Mouse (Mus musculus) hindbrain, embryonic 14.5 days (tissue): ENCODE measurements around the gene Rnaseh2c. TPM values are rescaled to one million over a fixed set of nuclear protein-coding genes. Genes with fewer than 3 reads are reported as not detected.

ENCODE experiments used
- ATAC-seq: fragments of 200-750 bp; cut with Nextera tagmentation; 2 replicates; pipeline ENCODE4 v1.8.0; 2017; ENCODE audit warnings: moderate number of reproducible peaks, mild to moderate bottlenecking, moderate TSS enrichment, moderate library complexity; ENCODE audit not compliant: low FRiP score
- DNase-seq: peaks from one replicate; pipeline ENCODE4 v3.0.0-alpha.2; 2015; ENCODE audit warnings: low spot score
- H3K27ac ChIP-seq: fragments of 300-500 bp; sonication (generic); 2 replicates; pipeline ENCODE4 v1.5.1; 2014; ENCODE audit warnings: mild to moderate bottlenecking, moderate library complexity
- H3K27me3 ChIP-seq: fragments of 300-500 bp; sonication (generic); 2 replicates; pipeline ENCODE4 v1.6.1; 2014; ENCODE audit warnings: mild to moderate bottlenecking, low read length, mixed read lengths; ENCODE audit not compliant: control insufficient read depth, insufficient read depth
- H3K36me3 ChIP-seq: fragments of 300-500 bp; sonication (generic); replicated peaks from 2 replicates; pipeline ENCODE4 v1.6.1; 2014; ENCODE audit not compliant: control insufficient read depth, insufficient read depth
- H3K4me1 ChIP-seq: fragments of 300-500 bp; sonication (generic); replicated peaks from 2 replicates; pipeline ENCODE4 v1.6.1; 2014; ENCODE audit warnings: antibody characterized with exemption, low read length, mixed read lengths; ENCODE audit not compliant: control insufficient read depth, insufficient read depth
- H3K4me2 ChIP-seq: fragments of 300-500 bp; sonication (generic); replicated peaks from 2 replicates; pipeline ENCODE4 v1.6.1; 2014; ENCODE audit warnings: mild to moderate bottlenecking, moderate library complexity
- H3K4me3 ChIP-seq: fragments of 300-500 bp; sonication (generic); replicated peaks from 2 replicates; pipeline ENCODE4 v1.5.1; 2014; ENCODE audit warnings: mild to moderate bottlenecking, low read length
- H3K9ac ChIP-seq: fragments of 300-500 bp; sonication (generic); 2 replicates; pipeline ENCODE4 v1.6.1; 2014
- H3K9me3 ChIP-seq: fragments of 300-500 bp; sonication (generic); 2 replicates; pipeline ENCODE4 v1.6.1; 2016; ENCODE audit warnings: low read length; ENCODE audit not compliant: control insufficient read depth
- WGBS: fragments of 180-500 bp; shearing (Covaris S2); extraction: QIAGEN DNeasy Blood & Tissue Kit; methylation state at CpG from one replicate; pipeline ENCODE4 v1.1.7; 2014; 5-methylcytosine and 5-hydroxymethylcytosine counted together
- polyA plus RNA-seq: library from polyadenylated mRNA; unstranded; fragments of >200 nt; fragmentation: Nextera tagmentation; extraction: Ambion mirVana; gene quantifications from 2 replicates; pipeline ENCODE4 v1.2.1, GENCODE M21; 2014

Rnaseh2c gene
- polyA plus RNA-seq, 1 experiment from 2014 or later, result 55.1 TPM

DNA sequence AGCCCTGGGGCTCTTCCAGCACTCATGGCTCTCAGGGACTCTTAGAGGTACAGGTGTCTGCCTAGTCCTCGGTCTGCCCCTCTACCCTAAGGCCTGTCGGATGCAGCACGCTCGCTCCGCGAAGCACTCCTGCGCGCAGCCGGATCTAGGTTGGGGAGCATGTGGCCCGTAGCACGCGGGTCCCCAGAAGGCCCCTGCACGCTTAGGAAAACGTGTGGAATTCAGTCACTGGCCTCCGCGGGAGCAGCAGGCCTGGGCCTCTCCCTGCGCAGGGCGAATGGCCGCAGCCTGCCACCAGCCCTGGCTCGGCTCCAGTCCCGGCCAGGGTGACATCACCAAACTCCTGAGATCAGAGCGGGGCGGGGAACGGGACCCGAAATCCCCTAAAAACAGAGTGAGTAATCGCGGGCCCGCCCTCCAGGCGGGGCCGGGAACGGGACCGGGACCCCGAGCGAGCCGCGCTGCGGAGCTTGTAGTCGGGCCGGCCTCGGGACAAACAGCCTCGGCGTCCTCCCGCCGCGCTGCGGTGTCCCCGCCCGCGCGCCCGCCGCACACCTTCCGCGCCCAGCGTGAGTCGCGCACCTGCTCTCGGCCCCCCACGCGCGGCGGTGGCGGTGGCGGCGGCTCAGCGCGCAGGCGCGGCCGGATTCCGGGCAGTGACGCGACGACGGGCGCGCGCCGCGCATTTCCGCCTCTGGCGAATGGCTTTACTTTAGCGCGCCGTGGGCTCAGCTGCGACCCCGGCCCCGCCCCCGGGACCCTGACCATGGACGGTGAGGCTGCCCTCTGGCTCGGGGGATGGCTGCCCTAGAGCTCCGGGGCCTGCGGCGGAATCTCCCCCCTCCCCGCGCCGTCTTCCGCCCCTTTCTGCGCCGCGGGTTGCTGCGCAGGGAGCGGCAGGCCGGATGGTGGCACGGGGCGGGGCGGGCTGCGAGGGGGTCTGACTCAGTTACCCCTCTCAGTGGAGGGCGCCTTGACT is 35.7 kb downstream of the Rnaseh2c start, which contains the start of gene Rela:
Gene Rela (plus strand): TSS at position 415 of the 979 bp plus-strand sequence.
- Histone ChIP-seq H3K4me2 (peak within 1 kb of the TSS; percentile 95), H3K27me3 (no peaks in the 10 kb centered on the region), H3K27ac (peak within 1 kb of the TSS; percentile 90), H3K4me3 (peak within 1 kb of the TSS; percentile 92), H3K36me3 (peaks cover 37% of the 10 kb centered on the region), H3K9me3 (no peaks in the 10 kb centered on the region), H3K4me1 (peaks cover 17% of the 10 kb centered on the region), H3K9ac (peak within 1 kb of the TSS; percentile 86)
- ATAC-seq (peak; percentile 85), DNase-seq (peak; percentile 89)
- under 1% methylated on average over 105 of the region's 109 CpGs for WGBS

GRCm38 (mm10) chr19:5638416-5639005 is 36.8 kb downstream of the Rnaseh2c start:
- Histone ChIP-seq H3K4me1 (peaks cover 17% of the 10 kb centered on the region), H3K27me3 (no peaks in the 10 kb centered on the region), H3K27ac (peak overlapping the region; percentile 90; the same call in 1 of the 2 replicates), H3K9ac (peak overlapping the region; percentile 86), H3K4me3 (peak overlapping the region; percentile 92), H3K9me3 (no peaks in the 10 kb centered on the region), H3K4me2 (peak overlapping the region; percentile 95), H3K36me3 (peaks cover 48% of the 10 kb centered on the region)
- DNase-seq, result no peak
- no peak for ATAC-seq
- 91% methylated on average over 18 of the region's 18 CpGs for WGBS

DNA sequence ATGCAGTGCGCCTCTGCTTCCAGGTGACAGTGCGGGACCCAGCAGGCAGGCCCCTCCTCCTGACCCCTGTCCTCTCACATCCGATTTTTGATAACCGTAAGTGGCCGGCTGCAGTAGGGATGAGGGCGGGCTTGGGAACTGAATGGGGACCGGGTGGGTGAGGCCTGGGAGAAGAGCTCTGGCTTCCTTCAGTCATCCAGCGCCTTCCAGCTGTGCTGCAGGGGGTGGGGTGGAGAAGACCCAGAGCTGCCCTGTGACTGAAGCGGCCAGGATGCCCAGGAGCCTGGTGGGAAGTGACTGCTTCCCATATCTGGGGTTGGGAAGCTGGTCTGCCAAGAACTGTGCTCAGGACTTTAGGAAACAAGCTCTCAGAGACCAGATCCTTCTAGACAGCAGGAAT is 38.7 kb downstream of the Rnaseh2c start:
- DNase-seq (no peak), ATAC-seq (no peak)
- Histone ChIP-seq H3K27me3 (no peaks in the 10 kb centered on the region), H3K27ac (no peak overlapping the region), H3K4me1 (peaks cover 17% of the 10 kb centered on the region), H3K36me3 (peaks cover 67% of the 10 kb centered on the region), H3K4me3 (no peak overlapping the region), H3K4me2 (no peak overlapping the region), H3K9ac (no peak overlapping the region), H3K9me3 (no peaks in the 10 kb centered on the region)
- 70% methylated on average over 9 of the region's 9 CpGs for WGBS

GRCm38 (mm10) chr19:5641021-5641420 is 39.3 kb downstream of the Rnaseh2c start:
- Histone ChIP-seq H3K4me2 (no peak overlapping the region), H3K4me3 (no peak overlapping the region), H3K9ac (no peak overlapping the region), H3K4me1 (peaks cover 17% of the 10 kb centered on the region), H3K9me3 (no peaks in the 10 kb centered on the region), H3K36me3 (peaks cover 73% of the 10 kb centered on the region), H3K27me3 (no peaks in the 10 kb centered on the region), H3K27ac (no peak overlapping the region)
- 93% methylated on average over 17 of the region's 17 CpGs for WGBS
- ATAC-seq (no peak), DNase-seq (no peak)

DNA sequence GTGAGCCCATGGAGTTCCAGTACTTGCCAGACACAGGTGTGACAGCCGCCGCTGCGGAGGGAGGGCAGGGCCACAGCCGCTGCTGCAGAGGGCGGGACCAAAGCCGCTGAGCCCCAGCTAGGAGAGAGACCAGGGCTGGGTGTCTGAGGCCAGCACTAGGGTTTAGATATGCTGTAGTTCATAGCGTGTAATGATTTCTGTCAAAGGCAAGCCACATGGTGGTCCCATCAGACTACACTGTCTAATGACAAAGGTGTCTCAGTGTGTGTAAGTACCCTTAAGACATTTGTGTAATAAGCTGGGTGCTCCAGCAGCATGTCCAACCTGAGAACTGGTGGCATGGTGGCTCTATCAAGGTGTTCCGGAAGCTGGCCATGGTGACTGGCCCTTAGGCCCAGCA is 40.0 kb downstream of the Rnaseh2c start:
- DNase-seq, result no peak

DNA sequence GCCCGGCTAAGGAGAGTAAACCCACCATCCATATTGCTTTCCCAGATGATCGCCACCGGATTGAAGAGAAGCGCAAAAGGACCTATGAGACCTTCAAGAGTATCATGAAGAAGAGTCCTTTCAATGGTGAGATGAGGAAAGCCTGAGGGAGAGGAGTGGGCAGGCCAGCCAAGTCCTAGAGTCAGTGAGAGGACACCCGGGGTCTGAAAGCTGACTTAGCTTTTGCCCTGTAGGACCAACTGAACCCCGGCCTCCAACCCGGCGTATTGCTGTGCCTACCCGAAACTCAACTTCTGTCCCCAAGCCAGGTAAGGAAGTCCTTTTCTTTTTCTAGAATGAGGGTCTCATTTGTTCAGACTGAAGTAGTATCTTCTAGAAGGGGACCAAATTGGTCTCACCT is 43.6 kb downstream of the Rnaseh2c start:
- Histone ChIP-seq H3K4me1 (peaks cover 11% of the 10 kb centered on the region; the same call in 1 of the 2 replicates), H3K36me3 (peaks cover 75% of the 10 kb centered on the region), H3K9ac (no peak overlapping the region), H3K27me3 (no peaks in the 10 kb centered on the region), H3K4me2 (no peak overlapping the region), H3K9me3 (no peaks in the 10 kb centered on the region), H3K4me3 (no peak overlapping the region), H3K27ac (no peak overlapping the region)
- 98% methylated on average over 9 of the region's 9 CpGs for WGBS
- no peak for ATAC-seq
- no peak for DNase-seq

More for the DNA sequence above, 40.0 kb downstream of the Rnaseh2c start:
- ATAC-seq, result no peak
- H3K36me3 ChIP-seq, result peaks cover 80% of the 10 kb centered on the region
- no peaks in the 10 kb centered on the region for H3K27me3 ChIP-seq
- no peak overlapping the region for H3K27ac ChIP-seq
- no peak overlapping the region for H3K4me3 ChIP-seq
- no peak overlapping the region for H3K4me2 ChIP-seq
- no peaks in the 10 kb centered on the region for H3K9me3 ChIP-seq
- 97% methylated on average over 8 of the region's 8 CpGs for WGBS
- no peak overlapping the region for H3K9ac ChIP-seq
- peaks cover 13% of the 10 kb centered on the region for H3K4me1 ChIP-seq

- H3K27ac ChIP-seq, result no peak overlapping the region
- H3K9ac ChIP-seq, result no peak overlapping the region
- peaks cover 11% of the 10 kb centered on the region; the same call in 1 of the 2 replicates for H3K4me1 ChIP-seq
- H3K4me2 ChIP-seq, result no peak overlapping the region
- no peak overlapping the region for H3K4me3 ChIP-seq
- peaks cover 67% of the 10 kb centered on the region for H3K36me3 ChIP-seq
- 91% methylated on average over 8 of the region's 8 CpGs for WGBS
- no peaks in the 10 kb centered on the region for H3K9me3 ChIP-seq
- no peaks in the 10 kb centered on the region for H3K27me3 ChIP-seq
- ATAC-seq (no peak), DNase-seq (no peak)
These were observed 45.2 kb downstream of the Rnaseh2c start for GRCm38 (mm10) chr19:5646731-5647330.

DNA sequence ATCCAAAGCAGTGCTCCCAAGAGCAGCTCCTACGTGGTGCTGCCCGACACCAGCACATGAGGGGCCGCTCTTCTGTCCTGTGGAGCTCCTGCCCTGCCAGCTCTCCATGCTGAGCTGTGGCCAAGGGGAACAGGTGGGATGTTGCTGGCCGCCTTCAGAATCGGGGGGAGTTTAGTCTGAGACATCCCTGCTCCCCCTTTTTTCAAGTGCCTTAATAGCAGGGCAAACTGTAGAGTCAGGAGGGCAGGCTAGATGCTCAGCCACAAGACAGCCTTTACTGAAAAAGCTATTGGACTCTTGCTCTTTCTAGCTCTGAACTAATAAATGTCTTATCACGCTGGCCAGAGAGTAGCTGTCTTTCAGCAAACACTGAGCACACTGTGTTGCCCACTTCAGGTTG is 46.1 kb downstream of the Rnaseh2c start:
- DNase-seq, result no peak
- ATAC-seq, result no peak
- WGBS, result 97% methylated on average over 6 of the region's 6 CpGs
- Histone ChIP-seq H3K9ac (no peak overlapping the region), H3K4me3 (no peak overlapping the region), H3K36me3 (peaks cover 57% of the 10 kb centered on the region), H3K27me3 (no peaks in the 10 kb centered on the region), H3K4me2 (no peak overlapping the region), H3K9me3 (no peaks in the 10 kb centered on the region), H3K4me1 (peaks cover 11% of the 10 kb centered on the region; the same call in 1 of the 2 replicates), H3K27ac (no peak overlapping the region)
